Mouse (Mus musculus) layer of hippocampus, adult 18-20 months (tissue): ENCODE measurements around the gene Dph5. TPM values are rescaled to one million over a fixed set of nuclear protein-coding genes. Genes with fewer than 3 reads are reported as not detected.

ENCODE experiments used
- DNase-seq, 2 experiments: peaks; one replicate each; pipeline ENCODE4 v3.0.0; 2022; ENCODE audit warnings: low spot score in 2 of 2
- total RNA-seq, 2 experiments: library from RNA; stranded (reverse); gene quantifications; 2 replicates each; pipeline ENCODE4 v1.2.3; 2021

The Dph5 gene
- total RNA-seq, 2 experiments from 2014 or later = 11.1 to 13.4 TPM

- DNase-seq = peak in 1 of 2 experiments; percentile 11
These were observed 62.6 kb downstream of the Dph5 start for GRCm38 (mm10) chr3:115949921-115950877.

DNA sequence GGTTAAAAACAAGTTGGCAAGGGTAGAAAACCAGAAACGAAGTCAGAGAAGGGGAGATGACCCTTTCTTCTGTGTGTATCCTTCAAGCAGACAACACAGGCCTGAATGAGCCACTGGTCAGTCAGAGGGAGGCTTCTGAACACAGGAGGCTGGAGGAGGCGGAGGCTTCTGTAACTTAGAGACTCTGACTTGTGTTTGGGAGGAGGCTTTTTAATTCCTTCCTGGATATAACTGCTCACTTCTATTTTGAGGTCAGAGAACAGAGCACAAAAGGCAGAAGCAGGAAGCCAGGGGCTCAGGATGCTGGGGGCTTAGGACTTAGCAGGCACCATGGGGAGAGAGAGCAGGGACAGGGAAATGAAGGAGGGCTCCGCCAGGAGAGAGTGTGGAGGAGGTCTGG lies 63.6 kb downstream of the Dph5 start:
- DNase-seq = no peak

DNA sequence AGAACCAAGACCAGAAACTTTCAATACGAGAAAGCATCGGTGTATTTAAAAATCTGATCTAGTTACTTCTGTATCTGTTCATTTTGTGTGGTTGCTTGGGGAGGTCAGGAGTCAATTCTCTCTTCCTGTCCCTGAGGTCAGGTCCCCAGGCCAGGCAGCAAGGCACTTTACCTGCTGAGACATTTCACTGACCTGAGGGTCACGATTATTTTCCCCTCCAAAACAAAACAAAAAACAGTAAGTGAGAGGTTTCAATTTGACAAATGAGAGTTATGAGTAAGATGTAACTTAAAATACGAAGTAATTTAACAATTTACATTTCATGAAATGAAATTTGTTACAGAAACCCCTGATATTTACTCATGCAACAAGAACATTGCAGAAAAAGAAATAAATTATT lies 64.7 kb downstream of the Dph5 start:
- no peak for DNase-seq

DNA sequence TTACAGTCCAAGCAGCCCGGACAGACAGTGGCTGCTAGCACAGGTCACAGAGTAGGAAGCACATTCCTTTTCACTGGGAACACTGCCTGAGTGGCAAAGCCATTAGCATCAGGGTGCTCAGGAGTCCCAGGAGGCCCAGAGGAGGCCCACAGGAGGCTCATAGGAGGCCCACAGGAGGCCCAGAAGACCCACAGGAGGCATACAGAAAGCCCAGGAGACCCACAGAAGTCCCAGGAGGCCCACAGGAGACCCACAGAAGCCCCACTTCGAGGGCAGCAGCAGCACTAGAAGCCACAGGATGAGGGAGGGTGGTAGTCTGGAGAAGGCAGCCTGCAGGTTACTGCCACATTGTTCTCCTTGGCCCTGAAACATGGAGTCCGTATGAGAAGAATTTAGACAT lies 65.5 kb downstream of the Dph5 start:
- DNase-seq = no peak

DNA sequence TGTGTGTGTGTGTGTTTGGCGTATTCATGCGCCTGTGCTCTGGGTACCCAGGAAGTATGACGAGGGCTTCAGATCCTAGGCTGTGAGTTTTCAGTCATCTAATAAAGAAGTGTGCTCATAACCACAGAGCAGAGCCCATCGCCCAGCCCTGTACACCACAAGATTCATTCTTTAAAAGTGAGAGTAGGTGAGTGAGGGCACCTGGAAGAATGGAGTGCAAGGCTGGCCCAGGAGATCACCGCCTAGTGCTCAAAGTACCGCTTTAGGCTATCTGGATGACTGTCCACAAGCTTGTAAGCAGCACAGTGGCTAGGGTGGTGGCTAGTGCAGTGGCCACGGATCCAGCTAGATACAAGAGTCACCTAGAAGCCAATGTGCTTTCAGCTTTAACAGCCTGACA lies 69.6 kb downstream of the Dph5 start:
- DNase-seq = no peak

- DNase-seq = no peak
These were observed 73.8 kb downstream of the Dph5 start for GRCm38 (mm10) chr3:115961311-115962027.

GRCm38 (mm10) chr3:115962028-115962415 lies 74.4 kb downstream of the Dph5 start:
- DNase-seq = no peak

- DNase-seq = no peak
These were observed 76.0 kb downstream of the Dph5 start for GRCm38 (mm10) chr3:115963597-115963996.

GRCm38 (mm10) chr3:115964071-115964470 lies 76.4 kb downstream of the Dph5 start:
- no peak for DNase-seq

DNA sequence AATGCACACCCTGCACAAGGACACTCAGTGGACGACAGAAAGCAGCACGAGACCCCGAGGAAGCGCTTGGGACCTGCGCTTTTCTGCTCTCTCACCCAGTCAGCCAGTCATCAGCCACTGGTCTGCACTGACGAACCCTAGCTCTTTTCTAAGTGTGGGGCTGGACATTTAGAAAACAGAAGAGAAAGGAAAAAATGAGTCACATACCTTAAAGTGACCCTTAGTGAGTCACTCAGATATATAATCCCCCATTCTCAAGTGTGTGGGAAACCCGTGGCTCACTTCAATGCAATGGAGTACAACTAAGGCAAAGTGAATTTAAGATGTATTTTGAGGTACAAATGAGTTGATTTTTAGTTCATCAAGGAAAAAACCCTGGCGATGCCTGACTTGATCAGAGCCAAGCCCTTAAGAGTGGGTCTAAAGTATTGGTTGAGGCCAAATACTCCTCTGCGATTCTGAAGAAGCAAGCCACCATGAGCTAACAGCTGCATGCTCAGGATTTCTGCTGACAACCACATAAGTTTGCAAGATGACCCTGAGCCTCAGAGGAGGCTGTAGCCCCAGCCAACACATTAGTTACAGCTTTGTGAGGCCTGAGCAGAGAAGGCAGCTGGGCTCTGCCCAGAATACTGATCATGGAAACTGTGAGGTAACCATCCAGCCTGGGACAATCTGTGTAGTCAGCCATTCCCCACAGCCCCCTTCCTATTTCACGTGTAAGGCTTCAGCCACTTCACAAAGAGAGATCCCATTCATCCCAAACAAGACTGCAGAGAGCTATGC lies 81.3 kb downstream of the Dph5 start:
- DNase-seq = no peak

- no peak for DNase-seq
These were observed 83.6 kb downstream of the Dph5 start for GRCm38 (mm10) chr3:115971045-115971785.

- DNase-seq = no peak
These were observed 84.4 kb downstream of the Dph5 start for GRCm38 (mm10) chr3:115971891-115972646.

- no peak for DNase-seq
These were observed 86.6 kb downstream of the Dph5 start for GRCm38 (mm10) chr3:115974228-115974627.

DNA sequence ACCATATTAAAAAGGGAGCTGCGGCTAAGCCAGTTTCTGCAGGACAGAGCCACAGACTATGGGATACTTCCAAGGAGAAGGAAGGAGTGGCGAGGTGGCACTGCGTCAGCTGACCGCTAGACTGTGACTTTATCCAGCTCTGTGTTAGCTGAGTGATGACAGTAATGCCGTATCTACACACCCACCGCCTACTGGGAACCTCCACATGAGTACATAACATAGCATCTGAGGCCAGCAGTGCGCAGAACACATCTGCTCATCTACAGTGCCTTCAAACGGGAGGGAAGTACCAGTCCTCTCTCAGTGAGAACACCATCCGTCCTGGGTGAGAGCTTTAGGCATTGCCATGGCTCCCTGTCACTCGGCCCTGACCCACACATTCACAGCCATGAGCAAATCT lies 87.4 kb downstream of the Dph5 start:
- DNase-seq = no peak

DNA sequence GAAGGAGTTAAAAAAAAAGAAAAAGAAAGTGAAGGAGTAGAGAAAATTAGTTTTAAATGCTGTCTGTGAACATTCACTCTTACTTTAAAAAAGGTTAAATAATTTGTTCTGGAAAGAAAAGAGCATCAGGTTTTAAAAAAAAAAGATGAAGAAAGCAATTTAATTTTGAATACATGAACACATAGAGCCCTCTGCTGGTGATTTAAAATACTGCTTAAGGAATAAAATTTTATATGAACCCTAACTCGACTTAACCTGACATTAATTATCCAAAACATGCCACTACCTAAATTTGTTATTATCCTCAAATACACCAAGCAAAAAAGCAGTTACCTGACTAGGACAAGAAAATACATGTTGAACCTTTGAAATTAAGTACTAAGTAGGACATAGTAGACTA lies 91.4 kb downstream of the Dph5 start:
- peak in 1 of 2 experiments; percentile 19 for DNase-seq

DNA sequence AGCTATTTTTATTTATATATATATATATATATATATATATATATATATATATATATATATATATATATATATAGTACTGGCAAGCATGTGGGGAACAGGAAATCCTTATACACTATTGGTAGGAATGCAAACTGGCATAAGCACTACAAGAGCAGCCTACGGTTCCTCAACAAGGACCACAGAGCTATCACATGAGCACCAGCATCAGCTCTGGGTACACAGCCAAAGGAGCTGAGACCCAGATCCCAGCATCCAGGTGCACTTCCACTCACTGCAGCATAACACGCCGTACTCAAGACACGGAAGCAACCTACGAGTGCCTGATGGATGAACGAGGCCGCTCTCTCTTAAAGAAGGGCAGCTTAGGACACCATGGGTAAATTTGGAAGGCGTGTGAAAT lies 95.6 kb downstream of the Dph5 start:
- no peak for DNase-seq
